Mouse (Mus musculus) MEL (cell line): ENCODE results near the gene Trmt61a. TPM values are rescaled to one million over a fixed set of nuclear protein-coding genes. Genes with fewer than 3 reads are reported as not detected.

Experiments
- DNase-seq: peaks from one replicate; pipeline ENCODE4 v3.0.0; 2011; ENCODE audit warnings: low read depth, low spot score
- H3K27ac ChIP-seq: 2 replicates; pipeline ENCODE4 v1.5.1; 2012; ENCODE audit warnings: low read depth, mild to moderate bottlenecking, control low read depth, low read length, moderate library complexity; ENCODE audit not compliant: control insufficient read depth
- H3K27me3 ChIP-seq, 2 experiments: fragments of 150-350 bp in 1 of 2; sonication (generic) in 1 of 2; 2 replicates each; pipeline ENCODE4 v1.6.1; 2012; ENCODE audit warnings: low read length in 2 of 2, mild to moderate bottlenecking in 2 of 2, improper control_type of control experiment in 1 of 2, moderate library complexity in 1 of 2; ENCODE audit not compliant: insufficient read depth in 2 of 2, control insufficient read depth in 1 of 2
- H3K36me3 ChIP-seq, 2 experiments: 2 replicates each; pipeline ENCODE4 v1.6.1; 2012 to 2014; ENCODE audit warnings: low read length in 2 of 2, improper control_type of control experiment in 1 of 2, inconsistent platforms in 1 of 2, mild to moderate bottlenecking in 1 of 2; ENCODE audit not compliant: insufficient read depth in 2 of 2, control insufficient read depth in 1 of 2
- H3K4me1 ChIP-seq, 2 experiments: fragments of 150-350 bp in 1 of 2; sonication (generic) in 1 of 2; 2 replicates each; pipeline ENCODE4 v1.6.1; 2012; ENCODE audit warnings: low read length in 2 of 2, improper control_type of control experiment in 1 of 2, mild to moderate bottlenecking in 1 of 2; ENCODE audit not compliant: insufficient read depth in 2 of 2, control insufficient read depth in 1 of 2
- H3K4me3 ChIP-seq, 2 experiments: fragments of 150-350 bp in 1 of 2; sonication (generic) in 1 of 2; 2 replicates each; pipeline ENCODE4 v1.5.1; 2012; ENCODE audit warnings: low read depth in 2 of 2, low read length in 2 of 2, mild to moderate bottlenecking in 2 of 2, moderate library complexity in 2 of 2, control low read depth in 1 of 2, improper control_type of control experiment in 1 of 2; ENCODE audit not compliant: control insufficient read depth in 1 of 2, insufficient read depth in 1 of 2
- H3K79me2 ChIP-seq: 2 replicates; pipeline ENCODE4 v1.6.1; 2012; ENCODE audit warnings: mild to moderate bottlenecking, low read length, moderate library complexity; ENCODE audit not compliant: control insufficient read depth, poor library complexity, insufficient read depth
- H3K9ac ChIP-seq: 2 replicates; pipeline ENCODE4 v1.6.1; 2012; ENCODE audit warnings: low read depth, mild to moderate bottlenecking, control low read depth, low read length, moderate library complexity; ENCODE audit not compliant: control insufficient read depth, poor library complexity, severe bottlenecking
- H3K9me3 ChIP-seq: fragments of 150-350 bp; sonication (generic); replicated peaks from 2 replicates; pipeline ENCODE4 v1.6.1; 2012; ENCODE audit warnings: mild to moderate bottlenecking, low read length, improper control_type of control experiment, moderate library complexity; ENCODE audit not compliant: insufficient read depth
- BHLHE40 ChIP-seq: IDR thresholded peaks from 2 replicates; pipeline ENCODE4 v1.6.1; 2012; ENCODE audit warnings: low read depth, mild to moderate bottlenecking, inconsistent platforms, low read length, improper control_type of control experiment, borderline replicate concordance
- CHD1 ChIP-seq: IDR thresholded peaks from 2 replicates; pipeline ENCODE4 v1.6.1; 2012; ENCODE audit warnings: low read depth, mild to moderate bottlenecking, inconsistent platforms, low read length, improper control_type of control experiment
- CHD2 ChIP-seq: IDR thresholded peaks from 2 replicates; pipeline ENCODE4 v1.6.1; 2011; ENCODE audit warnings: low read length, improper control_type of control experiment
- CTCF ChIP-seq, 3 experiments: IDR thresholded peaks in 2 of 3; conservative IDR thresholded peaks in 1 of 3; 2 replicates each; pipeline ENCODE4 v1.5.1; 2011 to 2012; ENCODE audit warnings: low read length in 3 of 3, low read depth in 2 of 3, mild to moderate bottlenecking in 2 of 3, improper control_type of control experiment in 1 of 3, inconsistent platforms in 1 of 3, mixed read lengths in 1 of 3, moderate library complexity in 1 of 3; ENCODE audit not compliant: control insufficient read depth in 1 of 3, insufficient read depth in 1 of 3, poor library complexity in 1 of 3, severe bottlenecking in 1 of 3
- E2F4 ChIP-seq: IDR thresholded peaks from 2 replicates; pipeline ENCODE4 v1.6.1; 2011; ENCODE audit warnings: low read depth, low read length, improper control_type of control experiment, borderline replicate concordance
- ELF1 ChIP-seq: IDR thresholded peaks from 2 replicates; pipeline ENCODE4 v1.6.1; 2014; ENCODE audit warnings: low read depth, mild to moderate bottlenecking, inconsistent platforms, low read length, improper control_type of control experiment, moderate library complexity
- EP300 ChIP-seq, 2 experiments: IDR thresholded peaks; 2 replicates each; pipeline ENCODE4 v1.6.1; 2011; ENCODE audit warnings: improper control_type of control experiment in 2 of 2, low read length in 2 of 2, low read depth in 1 of 2, mild to moderate bottlenecking in 1 of 2
- ETS1 ChIP-seq: IDR thresholded peaks from 2 replicates; pipeline ENCODE4 v1.6.1; 2012; ENCODE audit warnings: low read depth, mild to moderate bottlenecking, inconsistent platforms, low read length, improper control_type of control experiment, moderate library complexity
- GABPA ChIP-seq: IDR thresholded peaks from 2 replicates; pipeline ENCODE4 v1.6.1; 2012; ENCODE audit warnings: low read depth, mild to moderate bottlenecking, inconsistent platforms, low read length, improper control_type of control experiment, moderate library complexity
- GATA1 ChIP-seq: IDR thresholded peaks from 2 replicates; pipeline ENCODE4 v1.6.1; 2011; ENCODE audit warnings: low read depth, low read length, improper control_type of control experiment
- JUND ChIP-seq: IDR thresholded peaks from 2 replicates; pipeline ENCODE4 v1.6.1; 2011; ENCODE audit warnings: low read depth, mild to moderate bottlenecking, improper control_type of control experiment, low read length
- KAT2A ChIP-seq: conservative IDR thresholded peaks from 2 replicates; pipeline ENCODE4 v1.6.1; 2012; ENCODE audit warnings: low read depth, low read length, improper control_type of control experiment, inconsistent platforms
- MAFK ChIP-seq: IDR thresholded peaks from 2 replicates; pipeline ENCODE4 v1.6.1; 2011; ENCODE audit warnings: low read depth, mild to moderate bottlenecking, low read length, improper control_type of control experiment, borderline replicate concordance
- MAX ChIP-seq: IDR thresholded peaks from 2 replicates; pipeline ENCODE4 v1.6.1; 2011; ENCODE audit warnings: low read length, improper control_type of control experiment
- MAZ ChIP-seq: IDR thresholded peaks from 2 replicates; pipeline ENCODE4 v1.6.1; 2012; ENCODE audit warnings: low read depth, mild to moderate bottlenecking, inconsistent platforms, low read length, improper control_type of control experiment
- MEF2A ChIP-seq: IDR thresholded peaks from 2 replicates; pipeline ENCODE4 v1.6.1; 2014; ENCODE audit warnings: low read depth, mild to moderate bottlenecking, inconsistent platforms, low read length, improper control_type of control experiment; ENCODE audit not compliant: poor library complexity, insufficient replicate concordance, severe bottlenecking; ENCODE audit errors: extremely low read depth
- MXI1 ChIP-seq: IDR thresholded peaks from 2 replicates; pipeline ENCODE4 v1.6.1; 2011; ENCODE audit warnings: mild to moderate bottlenecking, low read depth, low read length, improper control_type of control experiment
- MYC ChIP-seq: IDR thresholded peaks from 2 replicates; pipeline ENCODE4 v1.6.1; 2011; ENCODE audit warnings: low read depth, mild to moderate bottlenecking, low read length, improper control_type of control experiment, moderate library complexity
- NELFE ChIP-seq: IDR thresholded peaks from 2 replicates; pipeline ENCODE4 v1.6.1; 2011; ENCODE audit warnings: low read depth, low read length, improper control_type of control experiment
- NRF1 ChIP-seq: IDR thresholded peaks from 2 replicates; pipeline ENCODE4 v1.6.1; 2014; ENCODE audit warnings: low read depth, mild to moderate bottlenecking, inconsistent platforms, low read length, improper control_type of control experiment, moderate library complexity; ENCODE audit not compliant: poor library complexity, insufficient read depth, severe bottlenecking
- POLR2AphosphoS2 ChIP-seq: IDR thresholded peaks from 2 replicates; pipeline ENCODE4 v1.6.1; 2011; ENCODE audit warnings: low read length, improper control_type of control experiment
- POLR2AphosphoS5 ChIP-seq: IDR thresholded peaks from 2 replicates; pipeline ENCODE4 v1.6.1; 2012; ENCODE audit warnings: low read depth, borderline replicate concordance, mild to moderate bottlenecking, inconsistent platforms, low read length, moderate library complexity, mixed read lengths
- RAD21 ChIP-seq: IDR thresholded peaks from 2 replicates; pipeline ENCODE4 v1.6.1; 2011; ENCODE audit warnings: mild to moderate bottlenecking, low read depth, low read length, improper control_type of control experiment
- RCOR1 ChIP-seq: IDR thresholded peaks from 2 replicates; pipeline ENCODE4 v1.6.1; 2012; ENCODE audit warnings: low read depth, mild to moderate bottlenecking, inconsistent platforms, low read length, improper control_type of control experiment
- SMC3 ChIP-seq: IDR thresholded peaks from 2 replicates; pipeline ENCODE4 v1.6.1; 2011; ENCODE audit warnings: low read depth, low read length, improper control_type of control experiment
- TAL1 ChIP-seq: IDR thresholded peaks from 2 replicates; pipeline ENCODE4 v1.6.1; 2012; ENCODE audit warnings: mild to moderate bottlenecking, inconsistent platforms, low read length, moderate library complexity, mixed read lengths
- TBP ChIP-seq: IDR thresholded peaks from 2 replicates; pipeline ENCODE4 v1.8.0; 2011; ENCODE audit warnings: low read depth, low read length, improper control_type of control experiment
- TCF12 ChIP-seq: IDR thresholded peaks from 2 replicates; pipeline ENCODE4 v1.6.1; 2014; ENCODE audit warnings: low read depth, mild to moderate bottlenecking, inconsistent platforms, low read length, improper control_type of control experiment, moderate library complexity
- UBTF ChIP-seq: IDR thresholded peaks from 2 replicates; pipeline ENCODE4 v1.6.1; 2012; ENCODE audit warnings: low read depth, mild to moderate bottlenecking, inconsistent platforms, low read length, improper control_type of control experiment, moderate library complexity, borderline replicate concordance; ENCODE audit not compliant: insufficient read depth
- USF1 ChIP-seq: IDR thresholded peaks from 2 replicates; pipeline ENCODE4 v1.6.1; 2014; ENCODE audit warnings: low read depth, mild to moderate bottlenecking, inconsistent platforms, low read length, improper control_type of control experiment, moderate library complexity
- USF2 ChIP-seq, 2 experiments: IDR thresholded peaks; 2 replicates each; pipeline ENCODE4 v1.6.1; 2011 to 2012; ENCODE audit warnings: improper control_type of control experiment in 2 of 2, low read length in 2 of 2, borderline replicate concordance in 1 of 2, inconsistent platforms in 1 of 2, low read depth in 1 of 2, mild to moderate bottlenecking in 1 of 2; ENCODE audit not compliant: insufficient read depth in 1 of 2
- ZC3H11A ChIP-seq: IDR thresholded peaks from 2 replicates; pipeline ENCODE4 v1.6.1; 2012; ENCODE audit warnings: low read depth, mild to moderate bottlenecking, inconsistent platforms, low read length, improper control_type of control experiment
- ZKSCAN1 ChIP-seq: IDR thresholded peaks from 2 replicates; pipeline ENCODE4 v1.6.1; 2012; ENCODE audit warnings: low read depth, mild to moderate bottlenecking, inconsistent platforms, low read length, improper control_type of control experiment, moderate library complexity
- ZMIZ1 ChIP-seq: IDR thresholded peaks from 2 replicates; pipeline ENCODE4 v1.6.1; 2012; ENCODE audit warnings: low read depth, mild to moderate bottlenecking, inconsistent platforms, low read length, improper control_type of control experiment, moderate library complexity
- ZNF384 ChIP-seq: IDR thresholded peaks from 2 replicates; pipeline ENCODE4 v1.6.1; 2012; ENCODE audit warnings: low read depth, mild to moderate bottlenecking, inconsistent platforms, low read length, improper control_type of control experiment
- polyA plus RNA-seq, 2 experiments: library from polyadenylated mRNA; stranded (reverse) in 1 of 2; unstranded in 1 of 2; fragments of >175 nt in 1 of 2; fragments of >200 nt in 1 of 2; gene quantifications; 2 replicates each; pipeline versions ENCODE4 v1.2.1 to v1.2.4; 2012; ENCODE audit warnings: low replicate concordance in 2 of 2, low read depth in 1 of 2; ENCODE audit not compliant: insufficient read length in 2 of 2, insufficient read depth in 1 of 2, missing spikeins in 1 of 2
- total RNA-seq: library from RNA; depleted of rRNA; stranded (reverse); fragments of 300-350 nt; gene quantifications from 2 replicates; pipeline ENCODE4 v1.2.3, GENCODE M21; 2012

The Trmt61a gene
- total and polyA plus RNA-seq, 3 experiments: 41.4 to 77.5 TPM; not detected in 1

DNA sequence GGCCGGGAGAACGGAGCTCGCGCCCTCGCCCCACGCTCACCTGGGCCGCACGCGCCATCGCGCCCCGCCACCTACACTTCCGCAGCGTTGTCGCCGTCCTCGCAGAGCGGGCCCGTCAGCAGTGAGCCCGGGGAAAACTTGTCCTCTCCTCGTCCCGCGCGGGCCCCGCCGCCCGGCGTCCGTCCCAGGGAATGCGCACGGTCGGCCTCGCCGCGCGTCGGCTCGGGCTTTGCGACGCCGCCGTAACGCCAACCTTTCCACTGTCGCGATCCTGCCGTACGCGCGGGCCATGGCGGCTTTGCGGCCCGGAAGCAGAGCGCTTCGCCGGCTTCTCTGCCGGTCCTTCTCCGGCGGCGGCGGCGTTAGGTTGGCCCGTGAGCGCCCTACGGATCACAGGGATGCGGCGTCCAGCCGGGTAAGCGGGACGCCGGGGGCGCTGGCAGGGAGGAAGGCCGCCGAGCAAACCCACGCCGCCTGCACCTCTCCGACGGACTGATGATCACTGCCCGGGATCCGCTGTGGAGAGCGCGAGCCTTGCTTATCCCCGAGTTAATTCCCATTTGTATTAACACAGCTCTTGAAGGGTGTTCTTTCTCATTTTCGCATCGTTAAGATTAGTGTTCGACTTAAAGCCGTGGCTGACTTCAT, 35.2 kb downstream of the Trmt61a start, which contains the start of the genes Bag5 and Apopt1:
Gene Bag5 (minus strand): TSS at position 254 of the 648 bp plus-strand sequence.
Gene Apopt1 (plus strand): TSS at position 258 of the 648 bp plus-strand sequence.
- peak; percentile 91 for DNase-seq
- peak within 1 kb of the TSS; percentile 87 to 99 for H3K4me3 ChIP-seq
- peak within 1 kb of the TSS; percentile 63 for H3K27ac ChIP-seq
- peaks cover 0 to 13% of the 10 kb centered on the region in 2 experiments; a peak in 3 of 4 replicates for H3K4me1 ChIP-seq
- no peaks in the 10 kb centered on the region for H3K27me3 ChIP-seq
- H3K9me3 ChIP-seq: no peaks in the 10 kb centered on the region
- peak within 1 kb of the TSS; percentile 97 for H3K9ac ChIP-seq
- H3K36me3 ChIP-seq: peaks cover 5 to 12% of the 10 kb centered on the region in 2 experiments
- peaks cover 39% of the 10 kb centered on the region for H3K79me2 ChIP-seq
- TF ChIP-seq JUND (no peak), USF2 (IDR thresholded peaks at IDR 0.05; ENCODE audit: borderline replicate concordance in 1 of 2, insufficient read depth in 1 of 2, low read depth in 1 of 2, low read length in 2 of 2) (no peak), TAL1 (no peak), MAZ (peak; percentile 53; the same call in 1 of the 2 replicates), NRF1 (peak; percentile 55; the same call in 1 of the 2 replicates), TCF12 (peak; percentile 98), TBP (peak; percentile 37; the same call in 1 of the 2 replicates), NELFE (peak; percentile 89), KAT2A (peak; percentile 92), RAD21 (no peak), GABPA (no peak; the same call in 1 of the 2 replicates), CHD1 (no peak), RCOR1 (0 out of 2 replicates have a peak, but pooled peaks have one; percentile 31), MEF2A (0 out of 2 replicates have a peak, but pooled peaks have one; percentile 14), E2F4 (no peak), ZMIZ1 (peak; percentile 58; the same call in 1 of the 2 replicates), MAX (peak; percentile 68), ELF1 (peak; percentile 93), UBTF (0 out of 2 replicates have a peak, but pooled peaks have one; percentile 65), ZNF384 (no peak), CTCF (IDR thresholded peaks at IDR 0.05 in 2 of 3, conservative IDR thresholded peaks at IDR 0.05 in 1 of 3; ENCODE audit: control insufficient read depth in 1 of 3, insufficient read depth in 1 of 3, low read depth in 2 of 3, low read length in 3 of 3, poor library complexity in 1 of 3, severe bottlenecking in 1 of 3) (no peak), POLR2AphosphoS2 (peak; percentile 83), EP300 (IDR thresholded peaks at IDR 0.05; ENCODE audit: low read depth in 1 of 2, low read length in 2 of 2) (no peak), ZC3H11A (no peak; the same call in 1 of the 2 replicates), ZKSCAN1 (no peak), USF1 (peak; percentile 23; the same call in 1 of the 2 replicates), GATA1 (no peak), SMC3 (no peak), MAFK (0 out of 2 replicates have a peak, but pooled peaks have one; percentile 10), BHLHE40 (peak; percentile 31; the same call in 1 of the 2 replicates), CHD2 (no peak), MYC (0 out of 2 replicates have a peak, but pooled peaks have one; percentile 0), ETS1 (peak; percentile 51; the same call in 1 of the 2 replicates), MXI1 (peak; percentile 89), POLR2AphosphoS5 (no peak)
